Mouse (Mus musculus): ENCODE results near the gene Lrrc17.

GRCm38 (mm10) chr5:21518207-21518606, 25.2 kb upstream of the Lrrc17 start:
- TF ChIP-seq POLR2A (IDR thresholded peaks at IDR 0.05; ENCODE audit: low read depth, low read length) (no peak), CTCF (conservative IDR thresholded peaks at IDR 0.05; ENCODE audit: insufficient read depth, insufficient read length, low read depth, low read length) (no peak)
